Mouse (Mus musculus) gastrocnemius, postnatal 14 days (tissue): ENCODE data around the gene Dgki. TPM values are rescaled to one million over a fixed set of nuclear protein-coding genes. Genes with fewer than 3 reads are reported as not detected.
A peak's percentile ranks its signal among the peaks of the same experiment; 100 is the strongest.

ENCODE experiments used
- DNase-seq: peaks from one replicate; pipeline ENCODE4 v3.0.0; 2021; ENCODE audit warnings: mixed read lengths
- intact Hi-C: fragments of 180-260 bp; cut with DNase I; formaldehyde crosslinking; loops from one replicate; pipeline ENCODE4 v1.15.1; 2025; ENCODE audit warnings: low total_unique reads
- total RNA-seq, 2 experiments: library from RNA; stranded (reverse); gene quantifications; 2 replicates each; pipeline ENCODE4 v1.2.3; 2021

Dgki gene
- total RNA-seq, 2 experiments from 2014 or later = 0.41 to 0.55 TPM

GRCm38 (mm10) chr6:37245757-37246156, 54.2 kb downstream of the Dgki start:
- DNase-seq = no peak
- intact Hi-C loops = no loop called here

- intact Hi-C loops = no loop called here
Measured at GRCm38 (mm10) chr6:37244074-37244473, 55.9 kb downstream of the Dgki start.

GRCm38 (mm10) chr6:37242769-37243121, 57.2 kb downstream of the Dgki start:
- DNase-seq = no peak
- intact Hi-C loops = no loop called here

More at GRCm38 (mm10) chr6:37244074-37244473, 55.9 kb downstream of the Dgki start:
- no peak for DNase-seq

- no peak for DNase-seq
- intact Hi-C loops = no loop called here
Measured at GRCm38 (mm10) chr6:37242100-37242768, 57.8 kb downstream of the Dgki start.

GRCm38 (mm10) chr6:37241434-37241833, 58.5 kb downstream of the Dgki start:
- DNase-seq = no peak
- intact Hi-C loops = no loop called here

GRCm38 (mm10) chr6:37240140-37240539, 59.8 kb downstream of the Dgki start:
- intact Hi-C loops = no loop called here
- no peak for DNase-seq

GRCm38 (mm10) chr6:37236893-37237292, 63.1 kb downstream of the Dgki start:
- no peak for DNase-seq
- intact Hi-C loops = no loop called here

- DNase-seq = peak; percentile 25
Measured at GRCm38 (mm10) chr6:37231148-37231547, 68.8 kb downstream of the Dgki start.

GRCm38 (mm10) chr6:37222947-37223510, 77.0 kb downstream of the Dgki start:
- DNase-seq = no peak

More at GRCm38 (mm10) chr6:37231148-37231547, 68.8 kb downstream of the Dgki start:
- intact Hi-C loops = no loop called here

GRCm38 (mm10) chr6:37222016-37222415, 78.0 kb downstream of the Dgki start:
- no peak for DNase-seq
- intact Hi-C loops = no loop called here

More at GRCm38 (mm10) chr6:37222947-37223510, 77.0 kb downstream of the Dgki start:
- intact Hi-C loops = no loop called here

GRCm38 (mm10) chr6:37219110-37219509, 80.9 kb downstream of the Dgki start:
- no peak for DNase-seq
- intact Hi-C loops = no loop called here

GRCm38 (mm10) chr6:37216342-37216763, 83.6 kb downstream of the Dgki start:
- DNase-seq = peak; percentile 22
- intact Hi-C loops = no loop called here

- no peak for DNase-seq
- intact Hi-C loops = no loop called here
Measured at GRCm38 (mm10) chr6:37215655-37216054, 84.3 kb downstream of the Dgki start.

GRCm38 (mm10) chr6:37212930-37213329, 87.1 kb downstream of the Dgki start:
- no peak for DNase-seq
- intact Hi-C loops = no loop called here

GRCm38 (mm10) chr6:37211545-37212247, 88.3 kb downstream of the Dgki start:
- intact Hi-C loops = no loop called here
- no peak for DNase-seq

- intact Hi-C loops = no loop called here
- DNase-seq = no peak
Measured at GRCm38 (mm10) chr6:37202901-37203300, 97.1 kb downstream of the Dgki start.

GRCm38 (mm10) chr6:37200840-37201239, 99.1 kb downstream of the Dgki start:
- intact Hi-C loops = no loop called here
- DNase-seq = no peak

- no peak for DNase-seq
- intact Hi-C loops = no loop called here
Measured at GRCm38 (mm10) chr6:37199502-37199901, 100.5 kb downstream of the Dgki start.

GRCm38 (mm10) chr6:37197745-37198144, 102.2 kb downstream of the Dgki start:
- intact Hi-C loops = no loop called here
- DNase-seq = no peak

GRCm38 (mm10) chr6:37196870-37197269, 103.1 kb downstream of the Dgki start:
- no peak for DNase-seq
- intact Hi-C loops = no loop called here

GRCm38 (mm10) chr6:37195766-37196165, 104.2 kb downstream of the Dgki start:
- intact Hi-C loops = no loop called here
- no peak for DNase-seq
